Mouse (Mus musculus) lung, postnatal 0 days (tissue): Measurements from ENCODE around the gene Suv39h2.

Experiments
- CTCF ChIP-seq: IDR thresholded peaks from 2 replicates; pipeline ENCODE4 v1.5.1; 2016; ENCODE audit warnings: antibody characterized with exemption, mild to moderate bottlenecking
- EP300 ChIP-seq: IDR thresholded peaks from 2 replicates; pipeline ENCODE4 v1.6.1; 2016; ENCODE audit warnings: antibody characterized with exemption, mild to moderate bottlenecking, control low read depth

DNA sequence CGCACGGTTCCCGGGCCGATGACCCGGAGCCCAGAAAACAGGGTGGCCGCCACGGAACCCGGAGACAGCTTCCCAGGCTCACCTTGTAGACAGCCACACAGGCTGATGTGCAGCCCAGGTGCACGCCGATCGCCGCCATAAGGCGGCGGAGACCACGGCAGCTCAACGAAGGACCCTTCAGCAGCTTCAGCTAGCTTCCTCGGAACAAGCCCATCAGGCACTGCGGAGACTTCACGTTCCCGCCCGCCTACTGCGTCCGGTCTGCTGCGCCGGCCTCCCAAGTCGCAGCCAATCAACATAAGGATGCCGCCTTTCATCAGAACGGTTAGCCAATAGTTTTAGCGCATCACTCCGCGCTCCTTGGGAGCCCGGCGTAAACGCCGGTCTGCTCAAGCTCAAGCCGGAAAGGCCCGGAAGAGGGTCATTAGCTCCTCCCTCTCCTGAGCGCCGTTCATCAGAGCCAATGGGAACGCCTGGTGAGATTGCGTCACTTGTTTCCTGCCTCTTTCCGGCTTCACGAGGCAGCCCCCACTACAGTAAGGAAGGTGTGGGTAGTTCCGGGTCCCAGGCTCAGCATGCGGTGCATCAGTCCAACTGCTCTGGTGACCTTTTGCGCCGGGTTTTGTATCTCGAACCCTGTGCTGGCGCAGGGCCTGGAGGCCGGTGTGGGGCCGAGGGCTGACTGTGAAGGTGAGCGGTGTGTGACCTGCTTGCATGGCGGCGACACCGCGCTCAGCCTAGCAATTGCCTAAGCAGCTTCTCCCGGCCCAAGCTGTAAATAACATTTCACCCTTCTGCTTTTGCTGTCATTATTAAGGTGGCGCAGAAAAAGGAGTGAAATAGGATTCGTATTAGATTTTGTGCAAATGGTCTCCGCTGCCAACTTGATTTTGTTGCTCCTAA, 38.0 kb upstream of the Suv39h2 start, which contains the start of the genes Gm45902, Hspa14 and Cdnf:
- TF ChIP-seq EP300 = no peak
- TF ChIP-seq CTCF = no peak
